Mouse (Mus musculus): ENCODE measurements around the gene Olfr1040. TPM values are rescaled to one million over a fixed set of nuclear protein-coding genes. Genes with fewer than 3 reads are reported as not detected.
"Not testable (repeated sequence)": the region's sequence is repeated elsewhere in the genome, so short reads cannot be mapped to it uniquely, and the experiment has no call there.

Olfr1040 gene
- polyA plus RNA-seq (2012; ENCODE audit: insufficient read depth, low replicate concordance) = not detected in 2 replicates

GRCm38 (mm10) chr2:86146632-86147031, at the start of gene Olfr1040:
Olfr1040 (minus strand) TSS chr2:86146732.
- no peaks in the 10 kb centered on the region for H3K4me1 ChIP-seq
- no peaks in the 10 kb centered on the region for H3K27me3 ChIP-seq (replicated peaks)
- no peaks in the 10 kb centered on the region for H3K9me3 ChIP-seq
- no peak within 1 kb of the TSS for H3K4me3 ChIP-seq (replicated peaks)
- no peaks in the 10 kb centered on the region for H3K36me3 ChIP-seq (replicated peaks; ENCODE audit: low read length)
- TF ChIP-seq GATA1 (IDR thresholded peaks at IDR 0.05; ENCODE audit: borderline replicate concordance, low read length) (no peak), FLI1 (IDR thresholded peaks at IDR 0.05; ENCODE audit: low read length) (no peak)

DNA sequence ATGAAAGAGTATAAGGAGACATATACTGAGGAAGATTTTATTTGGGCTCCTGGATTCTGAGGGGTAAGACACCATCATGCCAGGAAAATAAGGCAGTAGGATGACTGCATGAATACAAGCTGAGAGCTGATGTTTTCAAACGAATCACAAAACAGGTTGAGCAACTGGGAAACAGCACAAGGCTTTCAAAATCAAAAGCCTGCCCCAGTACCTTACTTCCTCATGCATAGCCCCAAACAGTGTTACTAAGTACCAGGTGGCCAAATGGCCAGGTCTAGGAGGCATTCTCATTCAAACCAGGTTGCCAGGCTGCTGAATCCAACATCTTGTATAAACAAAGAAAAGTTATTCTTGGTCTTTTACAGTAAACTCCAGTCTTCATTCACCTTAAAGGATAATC, 49.3 kb upstream of the Olfr1040 start:
- TF ChIP-seq GATA1 (IDR thresholded peaks at IDR 0.05; ENCODE audit: borderline replicate concordance, low read length) = no peak
- no peak for TF ChIP-seq FLI1 (IDR thresholded peaks at IDR 0.05; ENCODE audit: low read length)
- H3K4me1 ChIP-seq = no peaks in the 10 kb centered on the region
- H3K27me3 ChIP-seq (replicated peaks) = no peaks in the 10 kb centered on the region
- no peak overlapping the region for H3K4me3 ChIP-seq (replicated peaks)
- H3K9me3 ChIP-seq = no peaks in the 10 kb centered on the region
- no peaks in the 10 kb centered on the region for H3K36me3 ChIP-seq (replicated peaks; ENCODE audit: low read length)

DNA sequence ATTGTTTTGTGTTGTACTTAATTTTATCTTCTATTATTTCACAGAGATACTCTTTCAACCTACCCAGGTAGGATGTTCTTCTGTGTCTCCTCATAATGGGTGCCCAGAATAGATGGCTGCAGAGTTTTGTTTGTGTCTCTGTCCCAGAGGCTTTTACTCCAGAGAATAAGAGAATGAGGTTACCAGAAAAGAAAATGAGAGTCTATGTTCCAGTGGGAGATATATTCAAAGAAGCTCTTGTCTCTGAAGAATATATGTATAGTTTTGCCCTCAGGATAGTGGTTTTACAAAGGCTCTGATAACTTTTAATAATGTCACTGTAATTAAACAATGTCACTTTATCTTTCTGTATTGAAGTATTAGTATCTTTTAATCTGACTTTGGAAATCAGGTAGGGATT, 39.1 kb upstream of the Olfr1040 start, which contains the start of gene Olfr52:
Olfr52 (minus strand) TSS at position 101 of the 400 bp plus-strand sequence.
- TF ChIP-seq FLI1 (IDR thresholded peaks at IDR 0.05; ENCODE audit: low read length) (no peak), GATA1 (IDR thresholded peaks at IDR 0.05; ENCODE audit: borderline replicate concordance, low read length) (no peak)
- H3K4me3 ChIP-seq (replicated peaks) = no peak within 1 kb of the TSS
- no peaks in the 10 kb centered on the region for H3K27me3 ChIP-seq (replicated peaks)
- no peaks in the 10 kb centered on the region for H3K36me3 ChIP-seq (replicated peaks; ENCODE audit: low read length)
- H3K4me1 ChIP-seq = no peaks in the 10 kb centered on the region
- H3K9me3 ChIP-seq = 0 out of 2 replicates have a peak, but pooled peaks cover 4% of the 10 kb centered on the region

DNA sequence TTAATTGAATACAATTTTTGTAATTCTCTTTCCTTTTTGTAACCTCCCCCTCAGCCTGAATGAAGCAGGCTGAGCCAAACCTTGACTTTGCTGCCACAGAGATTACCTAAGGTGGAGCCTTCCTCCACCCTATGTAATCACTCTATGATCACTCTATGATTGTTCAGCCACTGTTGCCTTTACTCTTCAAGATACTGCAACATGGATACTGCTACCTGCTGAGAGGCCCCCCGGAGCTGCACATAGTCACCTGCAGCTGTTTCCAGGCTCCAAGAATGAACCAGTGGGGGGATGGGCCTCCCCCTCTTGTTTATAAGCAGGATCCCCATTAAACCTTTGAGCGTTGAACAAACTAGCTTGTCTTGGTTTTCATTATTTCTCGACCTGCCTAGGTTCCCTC, 33.4 kb upstream of the Olfr1040 start:
- Histone ChIP-seq H3K27me3 (replicated peaks) (no peaks in the 10 kb centered on the region), H3K4me3 (replicated peaks) (no peak overlapping the region), H3K9me3 (0 out of 2 replicates have a peak, but pooled peaks cover 4% of the 10 kb centered on the region), H3K4me1 (no peaks in the 10 kb centered on the region), H3K36me3 (replicated peaks; ENCODE audit: low read length) (no peaks in the 10 kb centered on the region)
- TF ChIP-seq FLI1 (IDR thresholded peaks at IDR 0.05; ENCODE audit: low read length) (no peak), GATA1 (IDR thresholded peaks at IDR 0.05; ENCODE audit: borderline replicate concordance, low read length) (no peak)

- Histone ChIP-seq H3K4me3 (replicated peaks) (no peak within 1 kb of the TSS), H3K9me3 (0 out of 2 replicates have a peak, but pooled peaks cover 4% of the 10 kb centered on the region), H3K36me3 (replicated peaks; ENCODE audit: low read length) (no peaks in the 10 kb centered on the region), H3K27me3 (replicated peaks) (no peaks in the 10 kb centered on the region), H3K4me1 (no peaks in the 10 kb centered on the region)
- TF ChIP-seq FLI1 (IDR thresholded peaks at IDR 0.05; ENCODE audit: low read length) (no peak), GATA1 (IDR thresholded peaks at IDR 0.05; ENCODE audit: borderline replicate concordance, low read length) (no peak)
These were observed 31.2 kb upstream of the Olfr1040 start, which contains the start of gene Olfr1044 for GRCm38 (mm10) chr2:86177720-86178119. Olfr1044 (minus strand) TSS chr2:86177820.

GRCm38 (mm10) chr2:86175422-86175821, 28.9 kb upstream of the Olfr1040 start:
- not testable (repeated sequence) for H3K9me3 ChIP-seq; H3K4me1 ChIP-seq; H3K36me3 ChIP-seq (replicated peaks; ENCODE audit: low read length)

DNA sequence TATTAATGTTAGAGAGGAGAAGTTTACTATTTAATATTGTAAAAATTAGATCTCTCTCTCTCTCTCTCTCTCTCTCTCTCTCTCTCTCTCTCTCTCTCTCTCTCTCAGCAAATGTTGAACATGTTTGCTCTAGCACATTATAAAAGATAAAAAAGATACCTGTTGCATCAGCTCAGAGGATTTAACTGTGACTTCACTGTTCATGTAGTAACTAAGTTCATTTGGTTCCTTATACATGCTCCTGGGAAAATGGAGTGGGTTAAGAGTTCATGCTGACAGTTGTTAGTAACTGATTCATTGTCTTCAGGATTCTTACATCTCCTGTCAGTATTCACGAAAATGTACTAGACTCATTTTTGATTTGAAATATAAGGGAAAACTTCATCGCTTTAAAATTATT, 20.9 kb upstream of the Olfr1040 start, which contains the start of gene Olfr1043:
Olfr1043 (minus strand) TSS at position 101 of the 400 bp plus-strand sequence.
- TF ChIP-seq GATA1 (IDR thresholded peaks at IDR 0.05; ENCODE audit: borderline replicate concordance, low read length) (no peak), FLI1 (IDR thresholded peaks at IDR 0.05; ENCODE audit: low read length) (no peak)
- no peaks in the 10 kb centered on the region for H3K36me3 ChIP-seq (replicated peaks; ENCODE audit: low read length)
- H3K4me1 ChIP-seq = no peaks in the 10 kb centered on the region

More at GRCm38 (mm10) chr2:86175422-86175821, 28.9 kb upstream of the Olfr1040 start:
- H3K27me3 ChIP-seq (replicated peaks); H3K4me3 ChIP-seq (replicated peaks): not testable (repeated sequence)

DNA sequence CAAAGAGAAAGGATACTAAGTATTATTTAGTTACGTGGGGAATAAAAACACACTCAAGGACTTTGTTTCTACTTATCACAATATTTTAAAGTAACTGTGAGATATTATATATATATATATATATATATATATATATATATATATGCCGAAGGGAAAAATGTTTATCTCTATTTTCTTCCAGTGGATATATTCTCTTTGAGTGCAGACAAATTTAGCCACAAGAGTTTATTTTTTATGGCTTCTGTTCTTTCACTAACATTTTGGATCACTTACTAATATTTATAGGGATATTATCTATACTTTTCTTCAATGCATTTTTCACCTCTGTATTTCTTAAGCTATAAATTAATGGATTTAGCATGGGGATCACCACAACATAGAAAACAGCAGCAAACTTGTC, 15.2 kb upstream of the Olfr1040 start, which contains the start of gene Olfr1042:
Olfr1042 (minus strand) TSS at position 101 of the 400 bp plus-strand sequence.
- Histone ChIP-seq H3K4me3 (replicated peaks) (no peak within 1 kb of the TSS), H3K27me3 (replicated peaks) (no peaks in the 10 kb centered on the region), H3K36me3 (replicated peaks; ENCODE audit: low read length) (no peaks in the 10 kb centered on the region), H3K4me1 (no peaks in the 10 kb centered on the region), H3K9me3 (no peaks in the 10 kb centered on the region)
- no peak for TF ChIP-seq GATA1 (IDR thresholded peaks at IDR 0.05; ENCODE audit: borderline replicate concordance, low read length)
- no peak for TF ChIP-seq FLI1 (IDR thresholded peaks at IDR 0.05; ENCODE audit: low read length)

More for the DNA sequence above, 20.9 kb upstream of the Olfr1040 start, which contains the start of gene Olfr1043:
- Histone ChIP-seq H3K9me3 (no peaks in the 10 kb centered on the region), H3K27me3 (replicated peaks) (no peaks in the 10 kb centered on the region), H3K4me3 (replicated peaks) (no peak within 1 kb of the TSS)

DNA sequence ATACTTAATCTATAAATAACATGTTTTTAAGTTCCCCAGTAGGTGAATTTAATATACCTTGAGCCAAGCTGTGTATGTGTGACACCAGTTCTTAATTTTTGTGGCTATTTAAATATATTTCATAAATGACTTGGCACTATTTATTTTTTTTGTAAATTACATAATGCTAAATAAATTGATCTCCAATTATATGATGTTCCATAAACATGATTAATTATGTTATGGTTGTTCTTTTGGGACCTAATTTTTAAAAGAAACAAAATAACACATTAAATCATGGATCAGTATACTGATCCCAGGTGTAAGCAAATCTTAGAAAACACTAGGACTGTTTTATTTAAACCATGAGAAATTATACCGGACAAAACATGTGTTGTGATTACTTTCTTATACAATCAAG, 10.7 kb downstream of the Olfr1040 start, which contains the start of gene Olfr1039:
Olfr1039 (minus strand) TSS at position 101 of the 400 bp plus-strand sequence.
- Histone ChIP-seq H3K4me3 (replicated peaks) (no peak within 1 kb of the TSS), H3K9me3 (no peaks in the 10 kb centered on the region), H3K36me3 (replicated peaks; ENCODE audit: low read length) (no peaks in the 10 kb centered on the region)

More for the DNA sequence above, 10.7 kb downstream of the Olfr1040 start, which contains the start of gene Olfr1039:
- H3K4me1 ChIP-seq = no peaks in the 10 kb centered on the region
- H3K27me3 ChIP-seq (replicated peaks) = no peaks in the 10 kb centered on the region
- TF ChIP-seq GATA1 (IDR thresholded peaks at IDR 0.05; ENCODE audit: borderline replicate concordance, low read length) (no peak), FLI1 (IDR thresholded peaks at IDR 0.05; ENCODE audit: low read length) (no peak)

Other genes starting within 250 kb of the Olfr1040 start
- gene Olfr1024, start 241.7 kb downstream of the Olfr1040 start, polyA plus RNA-seq (2012; ENCODE audit: insufficient read depth, low replicate concordance) = not detected in 2 replicates
- gene Olfr1025-ps1, start 231.5 kb downstream of the Olfr1040 start, polyA plus RNA-seq (2012; ENCODE audit: insufficient read depth, low replicate concordance) = not detected in 2 replicates
- gene Olfr1026, start 225.2 kb downstream of the Olfr1040 start, polyA plus RNA-seq (2012; ENCODE audit: insufficient read depth, low replicate concordance) = not detected in 2 replicates
- not detected in 2 replicates for gene Olfr1028, start 196.3 kb downstream of the Olfr1040 start, polyA plus RNA-seq (2012; ENCODE audit: insufficient read depth, low replicate concordance)
- not detected in 2 replicates for gene Olfr1029, start 172.8 kb downstream of the Olfr1040 start, polyA plus RNA-seq (2012; ENCODE audit: insufficient read depth, low replicate concordance)
- not detected in 2 replicates for gene Olfr1030, start 167.5 kb downstream of the Olfr1040 start, polyA plus RNA-seq (2012; ENCODE audit: insufficient read depth, low replicate concordance)
- not detected in 2 replicates for gene Olfr1031, start 156.4 kb downstream of the Olfr1040 start, polyA plus RNA-seq (2012; ENCODE audit: insufficient read depth, low replicate concordance)
- not detected in 2 replicates for gene Olfr1032, start 141.2 kb downstream of the Olfr1040 start, polyA plus RNA-seq (2012; ENCODE audit: insufficient read depth, low replicate concordance)
- gene Olfr1033, start 126.1 kb downstream of the Olfr1040 start, polyA plus RNA-seq (2012; ENCODE audit: insufficient read depth, low replicate concordance) = not detected in 2 replicates
- gene Olfr1034, start 100.9 kb downstream of the Olfr1040 start, polyA plus RNA-seq (2012; ENCODE audit: insufficient read depth, low replicate concordance) = not detected in 2 replicates
- not detected in 2 replicates for gene Olfr1036, start 72.7 kb downstream of the Olfr1040 start, polyA plus RNA-seq (2012; ENCODE audit: insufficient read depth, low replicate concordance)
- not detected in 2 replicates for gene Olfr1037, start 59.3 kb downstream of the Olfr1040 start, polyA plus RNA-seq (2012; ENCODE audit: insufficient read depth, low replicate concordance)
- not detected in 2 replicates for gene Olfr1039, start 10.8 kb downstream of the Olfr1040 start, polyA plus RNA-seq (2012; ENCODE audit: insufficient read depth, low replicate concordance)
- gene Olfr1042, start 15.1 kb upstream of the Olfr1040 start, polyA plus RNA-seq (2012; ENCODE audit: insufficient read depth, low replicate concordance) = not detected in 2 replicates
- gene Olfr1043, start 20.8 kb upstream of the Olfr1040 start, polyA plus RNA-seq (2012; ENCODE audit: insufficient read depth, low replicate concordance) = not detected in 2 replicates
- gene Olfr1044, start 31.1 kb upstream of the Olfr1040 start, polyA plus RNA-seq (2012; ENCODE audit: insufficient read depth, low replicate concordance) = not detected in 2 replicates
- gene Olfr52, start 39.0 kb upstream of the Olfr1040 start, polyA plus RNA-seq (2012; ENCODE audit: insufficient read depth, low replicate concordance) = not detected in 2 replicates
- gene Olfr1045, start 56.3 kb upstream of the Olfr1040 start, polyA plus RNA-seq (2012; ENCODE audit: insufficient read depth, low replicate concordance) = not detected in 2 replicates
- not detected in 2 replicates for gene Olfr1046, start 72.6 kb upstream of the Olfr1040 start, polyA plus RNA-seq (2012; ENCODE audit: insufficient read depth, low replicate concordance)
- not detected in 2 replicates for gene Olfr1047, start 84.7 kb upstream of the Olfr1040 start, polyA plus RNA-seq (2012; ENCODE audit: insufficient read depth, low replicate concordance)
- gene Olfr1048, start 93.6 kb upstream of the Olfr1040 start, polyA plus RNA-seq (2012; ENCODE audit: insufficient read depth, low replicate concordance) = not detected in 2 replicates
- gene Olfr1049, start 111.6 kb upstream of the Olfr1040 start, polyA plus RNA-seq (2012; ENCODE audit: insufficient read depth, low replicate concordance) = not detected in 2 replicates
- gene Olfr1051, start 132.4 kb upstream of the Olfr1040 start, polyA plus RNA-seq (2012; ENCODE audit: insufficient read depth, low replicate concordance) = not detected in 2 replicates
- not detected in 2 replicates for gene Olfr1052, start 145.7 kb upstream of the Olfr1040 start, polyA plus RNA-seq (2012; ENCODE audit: insufficient read depth, low replicate concordance)
- not detected in 2 replicates for gene Olfr1053, start 168.6 kb upstream of the Olfr1040 start, polyA plus RNA-seq (2012; ENCODE audit: insufficient read depth, low replicate concordance)
- not detected in 2 replicates for gene Olfr1054, start 188.7 kb upstream of the Olfr1040 start, polyA plus RNA-seq (2012; ENCODE audit: insufficient read depth, low replicate concordance)
- not detected in 2 replicates for gene Olfr1055, start 203.6 kb upstream of the Olfr1040 start, polyA plus RNA-seq (2012; ENCODE audit: insufficient read depth, low replicate concordance)
- not detected in 2 replicates for gene Olfr1056, start 215.7 kb upstream of the Olfr1040 start, polyA plus RNA-seq (2012; ENCODE audit: insufficient read depth, low replicate concordance)
- gene Olfr1057, start 231.7 kb upstream of the Olfr1040 start, polyA plus RNA-seq (2012; ENCODE audit: insufficient read depth, low replicate concordance) = not detected in 2 replicates
- not detected in 2 replicates for gene Olfr1058, start 241.8 kb upstream of the Olfr1040 start, polyA plus RNA-seq (2012; ENCODE audit: insufficient read depth, low replicate concordance)